Comparison of ENCODE assay signal across 8 mouse cellular contexts in the genomic region with DNA sequence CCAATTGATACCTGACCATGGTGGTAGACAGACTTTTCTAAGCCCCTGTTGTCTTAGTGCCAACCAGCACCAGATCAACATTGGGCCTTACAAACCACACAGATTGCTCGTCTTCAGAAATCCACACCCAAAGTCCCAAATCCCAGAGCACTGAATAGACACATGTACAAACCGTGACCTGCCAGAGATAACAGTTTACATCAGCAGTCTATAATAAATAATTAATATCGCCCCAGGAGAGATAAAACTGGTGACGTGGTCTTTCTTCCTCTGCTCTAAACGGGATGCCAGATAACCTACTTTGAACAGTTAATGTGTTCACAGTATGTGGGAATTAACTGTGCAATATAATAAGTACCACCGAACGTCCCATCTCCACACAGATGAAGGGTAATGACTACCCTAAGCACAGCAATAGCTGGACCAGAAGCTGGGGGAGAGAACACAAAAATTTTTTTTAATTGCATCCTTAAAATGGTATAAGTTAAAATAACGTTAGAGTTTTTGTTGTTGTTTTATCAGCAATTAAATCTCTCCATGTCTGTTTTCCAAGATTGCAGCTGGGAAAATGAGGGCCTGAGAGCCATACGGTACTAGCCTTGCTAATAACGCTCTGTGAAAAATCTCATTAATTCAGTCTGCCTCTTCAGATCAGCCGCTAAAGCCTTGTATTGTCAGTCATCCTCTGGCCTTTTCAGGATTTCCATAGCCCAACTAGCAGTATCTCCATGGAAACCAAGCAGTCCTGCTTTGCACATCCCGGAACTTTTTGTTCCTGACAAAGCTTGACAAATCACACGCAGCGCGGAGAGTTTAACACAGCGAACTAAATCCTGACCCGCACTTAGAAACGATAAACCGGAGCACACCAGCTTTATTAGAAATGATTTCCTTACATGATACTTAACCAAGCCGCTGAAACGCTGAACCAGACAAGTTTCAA.
DNase-seq lines count a peak whose midpoint lies in the region; ATAC-seq lines count a peak whose summit lies in the region.
"Had no signal": no experiment of that assay in that cellular context is flagged by ENCODE, and none has a peak within 500 bp of the region (broad histone marks: within the 10 kb centered on the region; RNA-seq: fewer than 3 reads in every experiment).

No protein-coding gene starts in this region.

- no peaks in the 10 kb centered on the region for H3K36me3 ChIP-seq in forebrain, embryonic 11.5 days (ENCODE audit: control insufficient read depth, insufficient read depth, low read length)
- H3K36me3 ChIP-seq in hindbrain, embryonic 12.5 days: no peaks in the 10 kb centered on the region
- H3K36me3 ChIP-seq in limb, embryonic 11.5 days (ENCODE audit: control insufficient read depth, insufficient read depth, low read length): no peaks in the 10 kb centered on the region
- H3K36me3 ChIP-seq: liver, embryonic 13.5 days had no signal

- ATAC-seq in forebrain, embryonic 11.5 days (replicated peaks; ENCODE audit: low FRiP score): peak; percentile 94
- peak; percentile 93 for ATAC-seq in hindbrain, embryonic 12.5 days (ENCODE audit: low FRiP score)
- ATAC-seq in limb, embryonic 11.5 days (ENCODE audit: insufficient number of reproducible peaks, low FRiP score, low TSS enrichment, low read depth): no peak

- H3K4me1 ChIP-seq in forebrain, embryonic 11.5 days (replicated peaks; ENCODE audit: control insufficient read depth, insufficient read depth, low read length): peaks cover 26% of the 10 kb centered on the region
- peaks cover 31% of the 10 kb centered on the region for H3K4me1 ChIP-seq in hindbrain, embryonic 12.5 days
- peaks cover 8% of the 10 kb centered on the region for H3K4me1 ChIP-seq in limb, embryonic 11.5 days (ENCODE audit: control insufficient read depth, insufficient read depth, low read length)
- H3K4me1 ChIP-seq: liver, embryonic 13.5 days had no signal

- H3K27ac ChIP-seq in forebrain, embryonic 11.5 days (ENCODE audit: low read depth, low read length): peak overlapping the region; percentile 93
- H3K27ac ChIP-seq in hindbrain, embryonic 12.5 days: peak overlapping the region; percentile 75
- H3K27ac ChIP-seq in limb, embryonic 11.5 days (replicated peaks; ENCODE audit: low read depth, low read length): no peak overlapping the region
- H3K27ac ChIP-seq: liver, embryonic 13.5 days had no signal

- peak overlapping the region; percentile 43; the same call in 1 of the 2 replicates for H3K9ac ChIP-seq in forebrain, embryonic 11.5 days (ENCODE audit: low read length)
- no peak overlapping the region for H3K9ac ChIP-seq in hindbrain, embryonic 12.5 days
- H3K9ac ChIP-seq in limb, embryonic 11.5 days (ENCODE audit: low read length): no peak overlapping the region
- H3K9ac ChIP-seq: liver, embryonic 13.5 days had no signal

- WGBS in forebrain, embryonic 11.5 days: 4% methylated on average over 21 of the region's 21 CpGs
- 10% methylated on average over 21 of the region's 21 CpGs for WGBS in hindbrain, embryonic 12.5 days
- WGBS in limb, embryonic 11.5 days: 19% methylated on average over 21 of the region's 21 CpGs

- peak overlapping the region; percentile 44 for H3K4me2 ChIP-seq in forebrain, embryonic 11.5 days (ENCODE audit: low read depth, low read length, severe bottlenecking)
- H3K4me2 ChIP-seq in hindbrain, embryonic 12.5 days (replicated peaks): peak overlapping the region; percentile 45
- peak overlapping the region; percentile 7; the same call in 1 of the 2 replicates for H3K4me2 ChIP-seq in limb, embryonic 11.5 days (ENCODE audit: low read depth, severe bottlenecking)
- H3K4me2 ChIP-seq: liver, embryonic 13.5 days had no signal

- H3K4me3 ChIP-seq in forebrain, embryonic 11.5 days (ENCODE audit: low read depth, low read length): 0 out of 2 replicates have a peak overlapping the region, but pooled peaks have one; percentile 1
- H3K4me3 ChIP-seq in hindbrain, embryonic 12.5 days: peak overlapping the region; percentile 2; the same call in 1 of the 2 replicates
- H3K4me3 ChIP-seq in limb, embryonic 11.5 days (ENCODE audit: low read depth, low read length): no peak overlapping the region
- H3K4me3 ChIP-seq: liver, embryonic 13.5 days had no signal

- no peaks in the 10 kb centered on the region for H3K9me3 ChIP-seq in forebrain, embryonic 11.5 days (ENCODE audit: control insufficient read depth, low read length)
- H3K9me3 ChIP-seq in hindbrain, embryonic 12.5 days (replicated peaks): no peaks in the 10 kb centered on the region
- no peaks in the 10 kb centered on the region for H3K9me3 ChIP-seq in limb, embryonic 11.5 days (ENCODE audit: control insufficient read depth, low read length)
- H3K9me3 ChIP-seq: liver, embryonic 13.5 days had no signal

- no peaks in the 10 kb centered on the region for H3K27me3 ChIP-seq in forebrain, embryonic 11.5 days (ENCODE audit: control insufficient read depth, insufficient read depth, low read length)
- peaks cover 11% of the 10 kb centered on the region for H3K27me3 ChIP-seq in hindbrain, embryonic 12.5 days
- no peaks in the 10 kb centered on the region for H3K27me3 ChIP-seq in limb, embryonic 11.5 days (ENCODE audit: control insufficient read depth, insufficient read depth, low read length)

- peak; percentile 92 for DNase-seq in embryo, embryonic 10.5 days (ENCODE audit: low spot score)
- DNase-seq in forebrain, embryonic 11.5 days (ENCODE audit: low spot score): peak; percentile 77
- no peak for DNase-seq in limb, embryonic 11.5 days (ENCODE audit: low spot score)
- peak; percentile 29 for DNase-seq in right cerebral cortex, postnatal 25 days
- no peak for DNase-seq in ovary, adult 18-20 months (ENCODE audit: low spot score)
- DNase-seq in thymus, postnatal 0 days (ENCODE audit: low spot score): no peak
- DNase-seq: liver, embryonic 13.5 days had no signal

Comparison
In these comparisons a context has a peak if more than half of its experiments do, and no peak if none do; other contexts are left out.
1. DNase-seq: peak in embryo, embryonic 10.5 days (single experiment), forebrain, embryonic 11.5 days (single experiment) and right cerebral cortex, postnatal 25 days (single experiment); none in limb, embryonic 11.5 days (single experiment), ovary, adult 18-20 months (single experiment) and thymus, postnatal 0 days (single experiment).
2. Peak in every context shown above with its lines, with median percentiles within 50 percentile points of each other: H3K4me2 ChIP-seq.